Mouse (Mus musculus): ENCODE data around the gene Rcl1.

DNA sequence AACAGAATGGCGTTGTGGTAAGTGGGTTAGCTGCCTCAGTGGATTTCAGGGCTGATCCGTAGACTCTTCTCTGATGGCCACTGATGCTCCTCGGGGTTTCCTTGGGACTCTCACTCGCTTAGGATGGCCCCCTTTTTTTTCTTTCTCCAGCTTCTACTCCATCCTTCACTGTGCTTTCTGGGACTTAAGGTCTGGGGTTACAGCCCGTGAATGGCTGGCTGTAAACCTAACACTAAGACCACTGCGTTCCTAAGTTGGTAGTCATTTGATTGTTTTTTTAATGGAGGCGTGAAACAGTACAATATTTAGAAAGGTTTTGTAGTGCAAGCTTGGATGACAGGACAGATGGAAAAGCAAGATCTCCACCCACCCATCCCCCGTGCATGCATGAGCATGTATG, 914 bp upstream of the Rcl1 start:
- TF ChIP-seq CTCF (IDR thresholded peaks at IDR 0.05; ENCODE audit: low read depth) (no peak), EP300 (IDR thresholded peaks at IDR 0.05; ENCODE audit: low read depth) (no peak)

All from liver, postnatal 0 days (tissue).